Mouse (Mus musculus): ENCODE data around the gene Ushbp1.

- TF ChIP-seq CTCF (IDR thresholded peaks at IDR 0.05; ENCODE audit: borderline replicate concordance, extremely low read depth, insufficient read depth, insufficient read length) (no peak), POLR2A (IDR thresholded peaks at IDR 0.05; ENCODE audit: borderline replicate concordance, extremely low read depth, insufficient read depth, insufficient read length, poor library complexity, severe bottlenecking) (peak; percentile 13; the same call in 1 of the 2 replicates)
Observed at GRCm38 (mm10) chr8:71381971-71382961, 13.3 kb downstream of the Ushbp1 start.

All from brain, embryonic 14.5 days (tissue).